Mouse (Mus musculus): ENCODE results near the gene Tmem132a. TPM values are rescaled to one million over a fixed set of nuclear protein-coding genes. Genes with fewer than 3 reads are reported as not detected.

The Tmem132a gene
- total and polyA plus RNA-seq, 3 experiments: 0.01 to 2.3 (median 0.27) TPM

DNA sequence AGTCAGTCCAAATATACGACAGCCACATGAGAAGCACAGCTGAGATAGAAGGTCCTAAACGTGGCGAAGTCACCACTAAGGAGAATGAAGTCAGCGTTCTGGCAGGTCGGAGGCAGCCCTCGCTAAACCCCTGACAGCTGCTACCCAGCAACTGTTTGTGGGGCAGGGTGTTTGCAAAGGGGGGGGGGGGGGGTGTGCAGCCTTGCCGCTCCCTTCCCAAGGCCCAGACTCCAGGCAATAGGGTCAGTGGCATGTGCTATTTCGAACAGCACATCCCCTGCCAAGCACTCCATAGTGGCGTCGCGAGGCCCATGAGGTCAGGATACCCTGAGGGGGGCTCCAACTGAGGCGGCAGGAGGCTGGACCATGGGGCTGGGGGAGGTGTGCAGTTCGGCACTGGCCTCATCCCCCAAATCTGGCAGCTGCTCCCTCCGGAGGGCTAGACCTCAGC lies 11.3 kb upstream of the Tmem132a start:
- Histone ChIP-seq H3K9me3 (replicated peaks) (peaks cover 3% of the 10 kb centered on the region; the same call in 1 of the 2 replicates), H3K4me3 (ENCODE audit: low read depth, low read length) (peak overlapping the region; percentile 69), H3K4me1 (ENCODE audit: insufficient read depth, low read depth, low read length) (peaks cover 23% of the 10 kb centered on the region), H3K36me3 (replicated peaks) (peaks cover 13% of the 10 kb centered on the region), H3K27me3 (ENCODE audit: insufficient read depth, low read length) (peaks cover 16% of the 10 kb centered on the region; the same call in 1 of the 2 replicates)
- TF ChIP-seq TAL1 (conservative IDR thresholded peaks at IDR 0.05; ENCODE audit: low read depth, low read length): no peak
- ATAC-seq (ENCODE audit: extremely low read depth, insufficient number of reproducible peaks, low FRiP score, poor library complexity, severe bottlenecking) (no peak), DNase-seq (ENCODE audit: low spot score) (no peak)

DNA sequence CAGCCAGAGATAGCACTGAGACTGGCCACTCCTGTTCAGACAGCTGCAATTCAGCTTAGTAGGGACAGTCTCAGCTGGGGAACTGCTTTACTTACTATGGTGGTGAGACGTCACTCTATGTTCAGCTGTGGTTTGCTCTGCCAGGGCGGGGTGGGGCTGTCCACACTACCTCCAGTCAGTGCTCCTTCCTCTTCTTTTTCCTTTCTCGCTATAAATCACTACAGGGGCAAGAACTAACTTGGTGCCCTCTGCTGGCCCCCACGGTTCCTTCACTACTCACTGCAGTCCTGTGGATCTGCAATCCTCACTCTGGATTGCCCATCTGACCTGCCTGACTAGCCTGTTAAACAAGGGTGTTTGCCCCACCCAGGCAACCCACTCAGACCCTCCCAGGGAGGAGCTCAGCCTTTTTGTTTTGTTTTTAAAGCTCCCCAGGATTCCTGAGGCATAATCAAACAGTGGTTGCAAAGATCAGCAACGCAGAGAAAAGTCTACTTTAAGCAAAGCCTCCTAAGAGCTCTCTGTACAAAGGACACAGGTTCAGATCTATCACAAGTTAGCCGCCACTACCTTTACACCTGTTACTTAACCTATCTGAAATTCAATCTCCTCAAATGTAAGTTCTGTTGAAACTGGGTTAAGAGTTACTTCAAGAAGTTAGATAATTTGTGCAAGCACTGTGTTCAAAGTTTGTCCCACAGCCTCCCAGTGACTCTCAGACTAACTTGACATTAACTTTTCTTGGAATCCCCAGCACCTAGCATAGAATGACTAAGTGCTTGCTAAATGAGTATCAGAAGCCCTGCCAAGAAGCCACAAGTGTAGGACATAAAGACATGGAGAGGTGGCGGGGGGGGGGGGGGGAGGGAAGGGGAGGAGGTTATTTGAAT lies 10.6 kb upstream of the Tmem132a start:
- ATAC-seq (ENCODE audit: extremely low read depth, insufficient number of reproducible peaks, low FRiP score, poor library complexity, severe bottlenecking): no peak; the same call in 1 of the 2 replicates
- TF ChIP-seq GATA2 (IDR thresholded peaks at IDR 0.05; ENCODE audit: borderline replicate concordance, low read depth, low read length) (no peak), GATA1 (IDR thresholded peaks at IDR 0.05; ENCODE audit: borderline replicate concordance, low read length) (no peak), POLR2AphosphoS5 (IDR thresholded peaks at IDR 0.05; ENCODE audit: insufficient replicate concordance, low read depth, low read length) (no peak), TAL1 (conservative IDR thresholded peaks at IDR 0.05; ENCODE audit: low read depth, low read length) (no peak), CTCF (IDR thresholded peaks at IDR 0.05; ENCODE audit: low read depth, low read length) (no peak)
- DNase-seq (ENCODE audit: low spot score): no peak

GRCm38 (mm10) chr19:10878201-10878837 lies 8.6 kb upstream of the Tmem132a start:
- Histone ChIP-seq H3K27me3 (ENCODE audit: insufficient read depth, low read length) (peaks cover 12% of the 10 kb centered on the region; the same call in 1 of the 2 replicates), H3K4me1 (ENCODE audit: insufficient read depth, low read depth, low read length) (peaks cover 23% of the 10 kb centered on the region), H3K9me3 (replicated peaks) (no peaks in the 10 kb centered on the region), H3K4me3 (ENCODE audit: low read depth, low read length) (no peak overlapping the region), H3K36me3 (replicated peaks) (peaks cover 26% of the 10 kb centered on the region)
- ATAC-seq (ENCODE audit: extremely low read depth, insufficient number of reproducible peaks, low FRiP score, poor library complexity, severe bottlenecking) (no peak), DNase-seq (ENCODE audit: low spot score) (no peak)
- no peak for TF ChIP-seq GATA2 (IDR thresholded peaks at IDR 0.05; ENCODE audit: borderline replicate concordance, low read depth, low read length)
- no peak for TF ChIP-seq GATA1 (IDR thresholded peaks at IDR 0.05; ENCODE audit: borderline replicate concordance, low read length)
- TF ChIP-seq CTCF (IDR thresholded peaks at IDR 0.05; ENCODE audit: low read depth, low read length): no peak
- no peak for TF ChIP-seq TAL1 (conservative IDR thresholded peaks at IDR 0.05; ENCODE audit: low read depth, low read length)
- TF ChIP-seq POLR2AphosphoS5 (IDR thresholded peaks at IDR 0.05; ENCODE audit: insufficient replicate concordance, low read depth, low read length): no peak

More for the DNA sequence above, 10.6 kb upstream of the Tmem132a start:
- Histone ChIP-seq H3K36me3 (replicated peaks) (peaks cover 13% of the 10 kb centered on the region), H3K4me1 (ENCODE audit: insufficient read depth, low read depth, low read length) (peaks cover 23% of the 10 kb centered on the region), H3K9me3 (replicated peaks) (peaks cover 3% of the 10 kb centered on the region; the same call in 1 of the 2 replicates), H3K4me3 (ENCODE audit: low read depth, low read length) (no peak overlapping the region), H3K27me3 (ENCODE audit: insufficient read depth, low read length) (peaks cover 16% of the 10 kb centered on the region; the same call in 1 of the 2 replicates)

DNA sequence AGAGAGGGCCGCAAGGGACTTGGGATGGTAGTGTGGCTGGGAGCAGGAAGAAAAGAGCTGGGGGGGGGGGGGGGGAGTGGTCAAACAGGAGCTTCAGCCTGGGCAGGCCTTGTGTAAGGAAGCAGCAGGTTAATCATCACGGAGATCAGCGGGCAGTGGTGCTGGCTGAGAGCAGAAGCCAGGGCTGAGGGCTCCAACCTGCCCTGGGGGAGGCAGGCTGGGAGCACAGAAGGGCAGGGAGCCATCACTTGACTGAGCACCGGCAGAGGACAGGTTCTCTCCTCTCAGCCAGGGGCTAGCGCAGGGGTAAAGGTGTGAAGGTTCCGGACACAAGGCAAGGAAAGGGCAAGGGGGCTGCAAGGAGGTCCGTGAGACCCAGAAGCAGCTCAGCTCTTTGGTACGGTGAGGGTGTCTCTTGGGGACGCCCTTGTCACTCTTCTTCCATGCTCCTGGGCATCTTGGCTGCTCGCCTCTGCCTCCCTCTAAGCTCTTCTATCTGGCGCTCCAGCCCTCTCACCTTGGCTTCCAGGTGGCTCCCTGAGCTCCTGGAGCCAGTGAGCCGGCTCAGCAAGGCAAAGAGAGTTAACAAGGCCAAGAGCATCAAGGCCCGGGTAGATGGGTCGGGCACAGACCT lies 1.7 kb upstream of the Tmem132a start:
- TF ChIP-seq TAL1 (conservative IDR thresholded peaks at IDR 0.05; ENCODE audit: low read depth, low read length) (no peak), GATA1 (IDR thresholded peaks at IDR 0.05; ENCODE audit: borderline replicate concordance, low read length) (no peak), POLR2AphosphoS5 (IDR thresholded peaks at IDR 0.05; ENCODE audit: insufficient replicate concordance, low read depth, low read length) (no peak), CTCF (IDR thresholded peaks at IDR 0.05; ENCODE audit: low read depth, low read length) (no peak), GATA2 (IDR thresholded peaks at IDR 0.05; ENCODE audit: borderline replicate concordance, low read depth, low read length) (no peak)
- DNase-seq (ENCODE audit: low spot score) (no peak), ATAC-seq (ENCODE audit: extremely low read depth, insufficient number of reproducible peaks, low FRiP score, poor library complexity, severe bottlenecking) (no peak)
- peaks cover 17% of the 10 kb centered on the region for H3K27me3 ChIP-seq (ENCODE audit: insufficient read depth, low read length)
- H3K36me3 ChIP-seq (replicated peaks): peaks cover 40% of the 10 kb centered on the region
- no peaks in the 10 kb centered on the region for H3K9me3 ChIP-seq (replicated peaks)
- no peak overlapping the region for H3K4me3 ChIP-seq (ENCODE audit: low read depth, low read length)
- no peaks in the 10 kb centered on the region for H3K4me1 ChIP-seq (ENCODE audit: insufficient read depth, low read depth, low read length)

GRCm38 (mm10) chr19:10870676-10871075 lies 936 bp upstream of the Tmem132a start:
- H3K36me3 ChIP-seq (replicated peaks): peaks cover 40% of the 10 kb centered on the region
- H3K27me3 ChIP-seq (ENCODE audit: insufficient read depth, low read length): peaks cover 20% of the 10 kb centered on the region
- TF ChIP-seq POLR2AphosphoS5 (IDR thresholded peaks at IDR 0.05; ENCODE audit: insufficient replicate concordance, low read depth, low read length): no peak
- no peak for TF ChIP-seq GATA1 (IDR thresholded peaks at IDR 0.05; ENCODE audit: borderline replicate concordance, low read length)
- TF ChIP-seq TAL1 (conservative IDR thresholded peaks at IDR 0.05; ENCODE audit: low read depth, low read length): no peak
- no peak for TF ChIP-seq CTCF (IDR thresholded peaks at IDR 0.05; ENCODE audit: low read depth, low read length)
- no peak for TF ChIP-seq GATA2 (IDR thresholded peaks at IDR 0.05; ENCODE audit: borderline replicate concordance, low read depth, low read length)
- no peak overlapping the region for H3K4me3 ChIP-seq (ENCODE audit: low read depth, low read length)
- ATAC-seq (ENCODE audit: extremely low read depth, insufficient number of reproducible peaks, low FRiP score, poor library complexity, severe bottlenecking) (no peak), DNase-seq (ENCODE audit: low spot score) (no peak)
- H3K4me1 ChIP-seq (ENCODE audit: insufficient read depth, low read depth, low read length): no peaks in the 10 kb centered on the region
- H3K9me3 ChIP-seq (replicated peaks): no peaks in the 10 kb centered on the region

All from G1E (cell line).